Mouse (Mus musculus): ENCODE measurements around the gene Exoc2.

GRCm38 (mm10) chr13:30781905-30782304 is 192.0 kb downstream of the Exoc2 start:
- TF ChIP-seq CTCF (conservative IDR thresholded peaks at IDR 0.05; ENCODE audit: low read length) (no peak), POU5F1 (IDR thresholded peaks at IDR 0.05; ENCODE audit: borderline replicate concordance, low read length) (no peak)

All from E14TG2a.4 (cell line).